Mouse (Mus musculus) liver, postnatal 0 days (tissue): ENCODE measurements at regions not wholly inside any gene's neighbourhood (a gene's known extent, or its start where the extent isn't known, plus 50 kb on each side); places are given as distances from the start of the nearest gene placed in this dataset.

Experiments used
- ATAC-seq: fragments of 200-750 bp; cut with Nextera tagmentation; 2 replicates; pipeline ENCODE4 v1.8.0; 2017; ENCODE audit warnings: mild to moderate bottlenecking, moderate library complexity
- DNase-seq: peaks from one replicate; pipeline ENCODE4 v3.0.0-alpha.2; 2016
- H3K27ac ChIP-seq: fragments of 300-500 bp; sonication (generic); 2 replicates; pipeline ENCODE4 v1.5.1; 2014; ENCODE audit warnings: antibody characterized with exemption, moderate library complexity, mild to moderate bottlenecking, low read depth
- H3K27me3 ChIP-seq: fragments of 300-500 bp; sonication (generic); 2 replicates; pipeline ENCODE4 v1.6.1; 2014; ENCODE audit warnings: low read length, control low read depth, mixed read lengths; ENCODE audit not compliant: insufficient read depth
- H3K36me3 ChIP-seq: fragments of 300-500 bp; sonication (generic); replicated peaks from 2 replicates; pipeline ENCODE4 v1.6.1; 2014; ENCODE audit warnings: mild to moderate bottlenecking, control low read depth, low read length, moderate library complexity, mixed read lengths; ENCODE audit not compliant: insufficient read depth
- H3K4me1 ChIP-seq: fragments of 300-500 bp; sonication (generic); 2 replicates; pipeline ENCODE4 v1.6.1; 2014; ENCODE audit warnings: antibody characterized with exemption, mild to moderate bottlenecking, control low read depth; ENCODE audit not compliant: insufficient read depth
- H3K4me2 ChIP-seq: fragments of 300-500 bp; sonication (generic); 2 replicates; pipeline ENCODE4 v1.6.1; 2014; ENCODE audit warnings: low read depth, mild to moderate bottlenecking, low read length, moderate library complexity, mixed read lengths
- H3K4me3 ChIP-seq: fragments of 300-500 bp; sonication (generic); 2 replicates; pipeline ENCODE4 v1.5.1; 2014; ENCODE audit warnings: low read depth, low read length
- H3K9ac ChIP-seq: fragments of 300-500 bp; sonication (generic); replicated peaks from 2 replicates; pipeline ENCODE4 v1.6.1; 2014; ENCODE audit warnings: mild to moderate bottlenecking, moderate library complexity
- H3K9me3 ChIP-seq: fragments of 300-500 bp; sonication (generic); 2 replicates; pipeline ENCODE4 v1.6.1; 2016; ENCODE audit warnings: mild to moderate bottlenecking, control low read depth, low read length, mixed read lengths
- CTCF ChIP-seq: sonication (generic); IDR thresholded peaks from 2 replicates; pipeline ENCODE4 v1.5.1; 2016; ENCODE audit warnings: antibody characterized with exemption, low read depth
- EP300 ChIP-seq: IDR thresholded peaks from 2 replicates; pipeline ENCODE4 v1.6.1; 2016; ENCODE audit warnings: antibody characterized with exemption, low read depth, mild to moderate bottlenecking
- WGBS: fragments of 180-500 bp; shearing (Covaris S2); extraction: QIAGEN DNeasy Blood & Tissue Kit; methylation state at CpG from one replicate; pipeline ENCODE4 v1.1.7; 2014; ENCODE audit not compliant: insufficient replicate concordance; 5-methylcytosine and 5-hydroxymethylcytosine counted together

DNA sequence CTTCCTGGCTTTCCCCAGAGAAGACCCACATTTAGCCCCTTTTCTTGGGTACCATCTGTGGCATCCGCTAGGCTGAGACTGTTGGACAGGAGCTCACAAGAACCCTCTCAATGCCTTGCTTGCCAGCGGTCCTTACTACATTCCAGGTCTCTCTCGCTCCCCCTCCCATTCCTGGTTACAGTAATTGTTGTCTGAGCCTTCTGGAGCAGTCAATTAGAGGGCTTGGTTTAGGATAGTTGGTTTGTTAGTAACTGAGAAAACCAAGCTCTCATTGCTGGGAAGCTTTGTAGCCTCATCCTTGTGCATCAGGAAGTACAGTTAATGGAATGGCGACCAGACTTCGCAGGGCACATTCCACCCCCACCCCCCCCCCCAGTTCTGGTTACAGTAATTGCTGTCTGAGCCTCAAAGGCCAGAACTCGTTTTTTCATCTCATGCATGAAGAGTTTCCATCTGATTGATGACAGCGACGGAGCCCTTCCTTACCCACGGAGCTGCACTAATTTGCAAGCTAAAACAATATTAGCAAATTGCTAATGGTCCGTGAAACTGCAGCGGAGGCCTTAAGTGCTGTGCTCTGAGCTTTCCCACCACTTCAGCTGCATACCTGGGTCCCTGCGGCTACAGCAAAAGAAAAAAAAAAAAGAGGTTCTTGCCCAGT lies 239.6 kb upstream of the Zdhhc25 start:
- Histone ChIP-seq H3K9me3 (no peaks in the 10 kb centered on the region), H3K4me3 (no peak overlapping the region), H3K36me3 (no peaks in the 10 kb centered on the region), H3K27me3 (no peaks in the 10 kb centered on the region), H3K27ac (no peak overlapping the region), H3K9ac (no peak overlapping the region), H3K4me1 (no peaks in the 10 kb centered on the region), H3K4me2 (no peak overlapping the region)
- DNase-seq (no peak), ATAC-seq (no peak)
- TF ChIP-seq CTCF (no peak), EP300 (no peak)
- 44% methylated on average over 12 of the region's 12 CpGs for WGBS

DNA sequence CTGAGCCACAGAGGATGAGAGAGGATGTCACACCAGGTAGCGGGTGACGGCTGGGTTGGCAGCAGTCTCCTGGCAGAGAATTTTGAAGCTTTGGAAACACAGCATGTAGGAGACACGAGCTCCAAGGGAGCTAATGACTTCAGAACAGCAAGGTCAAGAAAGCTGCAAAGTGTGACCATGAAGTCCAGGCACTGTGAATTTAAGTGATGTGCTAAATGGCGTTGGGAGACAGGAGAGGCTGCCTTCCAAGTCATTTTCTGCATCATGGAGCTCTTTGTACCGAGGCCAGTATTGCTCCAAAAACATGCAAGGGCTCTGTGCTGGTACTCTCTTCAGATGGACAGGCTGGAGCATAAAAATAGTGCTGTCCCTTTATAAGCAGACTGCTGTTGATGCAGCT lies 238.8 kb upstream of the Zdhhc25 start:
- Histone ChIP-seq H3K9me3 (no peaks in the 10 kb centered on the region), H3K4me3 (no peak overlapping the region), H3K9ac (no peak overlapping the region), H3K4me2 (no peak overlapping the region), H3K4me1 (no peaks in the 10 kb centered on the region), H3K27ac (no peak overlapping the region), H3K27me3 (no peaks in the 10 kb centered on the region), H3K36me3 (no peaks in the 10 kb centered on the region)
- TF ChIP-seq CTCF (no peak), EP300 (no peak)
- DNase-seq (no peak), ATAC-seq (no peak)
- 66% methylated on average over 5 of the region's 5 CpGs for WGBS

- 63% methylated on average over 6 of the region's 6 CpGs for WGBS
- Histone ChIP-seq H3K9ac (no peak overlapping the region), H3K36me3 (no peaks in the 10 kb centered on the region), H3K9me3 (no peaks in the 10 kb centered on the region), H3K27ac (no peak overlapping the region), H3K4me2 (no peak overlapping the region), H3K27me3 (no peaks in the 10 kb centered on the region), H3K4me3 (no peak overlapping the region), H3K4me1 (no peaks in the 10 kb centered on the region)
- TF ChIP-seq EP300: no peak
- TF ChIP-seq CTCF: no peak
- ATAC-seq (no peak), DNase-seq (no peak)
Measured at GRCm38 (mm10) chr15:88362966-88363365, 237.1 kb upstream of the Zdhhc25 start.

DNA sequence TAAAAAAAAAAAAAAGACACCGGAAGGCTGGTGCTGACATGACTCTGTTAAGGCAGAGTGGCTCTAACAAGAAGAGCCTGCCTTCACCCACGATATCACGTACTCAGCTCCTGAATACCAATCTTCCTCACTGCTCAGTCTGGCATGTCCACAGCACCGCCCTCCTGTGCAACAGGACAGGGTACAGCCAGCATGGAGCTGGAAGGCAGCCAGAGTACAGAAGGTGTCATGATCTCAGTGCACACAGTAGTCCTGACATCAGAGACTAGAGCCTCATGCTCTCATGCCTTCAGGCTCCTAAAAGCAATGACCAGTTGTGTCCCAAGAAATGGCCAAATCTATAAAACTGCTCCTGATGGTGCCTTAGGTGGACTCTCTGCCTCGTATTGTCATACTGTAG lies 229.7 kb upstream of the Zdhhc25 start:
- 68% methylated on average over 5 of the region's 5 CpGs for WGBS

GRCm38 (mm10) chr15:88372039-88372438 lies 228.1 kb upstream of the Zdhhc25 start:
- Histone ChIP-seq H3K9ac (no peak overlapping the region), H3K4me3 (no peak overlapping the region), H3K27ac (no peak overlapping the region), H3K4me2 (no peak overlapping the region), H3K27me3 (no peaks in the 10 kb centered on the region), H3K4me1 (no peaks in the 10 kb centered on the region), H3K9me3 (no peaks in the 10 kb centered on the region), H3K36me3 (no peaks in the 10 kb centered on the region)
- TF ChIP-seq CTCF: no peak
- TF ChIP-seq EP300: no peak
- DNase-seq (no peak), ATAC-seq (no peak)
- WGBS: 66% methylated on average over 8 of the region's 8 CpGs

More for the DNA sequence above, 229.7 kb upstream of the Zdhhc25 start:
- H3K4me1 ChIP-seq: no peaks in the 10 kb centered on the region
- no peak overlapping the region for H3K9ac ChIP-seq
- no peak overlapping the region for H3K4me2 ChIP-seq
- DNase-seq: no peak
- no peak overlapping the region for H3K4me3 ChIP-seq
- H3K36me3 ChIP-seq: no peaks in the 10 kb centered on the region
- no peak overlapping the region for H3K27ac ChIP-seq
- no peak for TF ChIP-seq CTCF
- no peak for TF ChIP-seq EP300
- no peaks in the 10 kb centered on the region for H3K9me3 ChIP-seq
- H3K27me3 ChIP-seq: no peaks in the 10 kb centered on the region
- peak; percentile 36; the same call in 1 of the 2 replicates for ATAC-seq

GRCm38 (mm10) chr15:88373923-88374322 lies 226.2 kb upstream of the Zdhhc25 start:
- DNase-seq (no peak), ATAC-seq (no peak)
- H3K4me3 ChIP-seq: no peak overlapping the region
- H3K27me3 ChIP-seq: no peaks in the 10 kb centered on the region
- no peak overlapping the region for H3K27ac ChIP-seq
- H3K4me2 ChIP-seq: no peak overlapping the region
- WGBS: 63% methylated on average over 6 of the region's 6 CpGs
- TF ChIP-seq CTCF (no peak), EP300 (no peak)
- H3K36me3 ChIP-seq: no peaks in the 10 kb centered on the region
- H3K9ac ChIP-seq: no peak overlapping the region
- H3K9me3 ChIP-seq: no peaks in the 10 kb centered on the region
- no peaks in the 10 kb centered on the region for H3K4me1 ChIP-seq

- no peak for TF ChIP-seq EP300
- no peak for TF ChIP-seq CTCF
- Histone ChIP-seq H3K9ac (no peak overlapping the region), H3K27me3 (no peaks in the 10 kb centered on the region), H3K4me3 (no peak overlapping the region), H3K4me2 (no peak overlapping the region), H3K27ac (no peak overlapping the region), H3K36me3 (no peaks in the 10 kb centered on the region), H3K4me1 (no peaks in the 10 kb centered on the region), H3K9me3 (no peaks in the 10 kb centered on the region)
- ATAC-seq (no peak), DNase-seq (no peak)
- WGBS: 60% methylated on average over 7 of the region's 7 CpGs
Measured at GRCm38 (mm10) chr15:88379342-88379741, 220.8 kb upstream of the Zdhhc25 start.
